Mouse (Mus musculus): ENCODE data around the gene Zfp994. TPM values are rescaled to one million over a fixed set of nuclear protein-coding genes. Genes with fewer than 3 reads are reported as not detected.

Zfp994 gene
- 2.0 and 2.2 TPM in 2 replicates for polyA plus RNA-seq (2012; rRNA removed)

GRCm38 (mm10) chr17:22225422-22226012 is at the start of gene Zfp994:
TSS of gene Zfp994 (minus strand) at chr17:22225616.

GRCm38 (mm10) chr17:22165722-22166294 is 59.6 kb downstream of the Zfp994 start, which contains the start of gene Zfp947:
TSS of gene Zfp947 (minus strand) at chr17:22166190.

Other genes starting within 250 kb of the Zfp994 start
- gene Zfp947, start 59.4 kb downstream of the Zfp994 start, polyA plus RNA-seq (2012; rRNA removed), result 0.88 and 1.0 TPM in 2 replicates
- gene CT030661.1, start 89.2 kb upstream of the Zfp994 start, polyA plus RNA-seq (2012; rRNA removed), result 8.4 TPM in 2 replicates
- 8.3 and 10.9 TPM in 2 replicates for gene Zfp944, start 135.8 kb upstream of the Zfp994 start, polyA plus RNA-seq (2012; rRNA removed)
- 2.9 and 3.0 TPM in 2 replicates for gene Zfp758, start 135.8 kb upstream of the Zfp994 start, polyA plus RNA-seq (2012; rRNA removed)
- gene Zfp946, start 198.6 kb upstream of the Zfp994 start, polyA plus RNA-seq (2012; rRNA removed), result 22.0 and 29.5 TPM in 2 replicates

Measured in central nervous system, embryonic 14 days (tissue).